Mouse (Mus musculus) embryonic fibroblast, embryonic 13.5 days (primary cell): ENCODE data around the gene Fam3a.

Source experiments
- CTCF ChIP-seq: IDR thresholded peaks from 2 replicates; pipeline ENCODE4 v1.5.1; 2011; ENCODE audit warnings: mild to moderate bottlenecking, control low read depth, low read length, moderate library complexity, borderline replicate concordance; ENCODE audit not compliant: insufficient read depth
- POLR2A ChIP-seq: IDR thresholded peaks from 2 replicates; pipeline ENCODE4 v1.6.1; 2011; ENCODE audit warnings: low read depth, mild to moderate bottlenecking, control low read depth, low read length, moderate library complexity

DNA sequence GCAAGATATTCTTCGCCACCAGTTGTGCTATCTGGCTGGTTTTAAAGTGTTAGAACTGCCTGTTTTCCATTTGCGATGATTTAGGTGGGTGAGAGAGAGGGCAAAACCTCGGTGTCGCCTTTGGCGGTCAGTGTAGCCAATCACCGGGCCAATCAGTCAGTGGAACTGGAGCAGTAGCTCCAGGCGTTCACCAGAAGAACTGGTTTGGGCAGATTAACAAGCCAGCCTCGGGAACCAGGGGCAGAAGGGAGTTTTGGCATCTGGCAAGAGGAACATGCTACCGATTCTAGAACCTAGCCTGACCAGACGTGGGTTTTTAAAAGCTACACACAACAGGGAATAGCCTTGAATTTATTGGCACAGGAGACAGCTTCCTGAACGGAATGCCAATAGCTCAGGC, 33.9 kb downstream of the Fam3a start:
- no peak for TF ChIP-seq CTCF
- no peak for TF ChIP-seq POLR2A
